Mouse (Mus musculus) testis, postnatal 14 days (tissue): Measurements from ENCODE around the gene Tex14.
A peak's percentile ranks its signal among the peaks of the same experiment; 100 is the strongest.

Experiments used
- DNase-seq: peaks from one replicate; pipeline ENCODE4 v3.0.0; 2021; ENCODE audit warnings: low spot score

Tex14 gene

DNA sequence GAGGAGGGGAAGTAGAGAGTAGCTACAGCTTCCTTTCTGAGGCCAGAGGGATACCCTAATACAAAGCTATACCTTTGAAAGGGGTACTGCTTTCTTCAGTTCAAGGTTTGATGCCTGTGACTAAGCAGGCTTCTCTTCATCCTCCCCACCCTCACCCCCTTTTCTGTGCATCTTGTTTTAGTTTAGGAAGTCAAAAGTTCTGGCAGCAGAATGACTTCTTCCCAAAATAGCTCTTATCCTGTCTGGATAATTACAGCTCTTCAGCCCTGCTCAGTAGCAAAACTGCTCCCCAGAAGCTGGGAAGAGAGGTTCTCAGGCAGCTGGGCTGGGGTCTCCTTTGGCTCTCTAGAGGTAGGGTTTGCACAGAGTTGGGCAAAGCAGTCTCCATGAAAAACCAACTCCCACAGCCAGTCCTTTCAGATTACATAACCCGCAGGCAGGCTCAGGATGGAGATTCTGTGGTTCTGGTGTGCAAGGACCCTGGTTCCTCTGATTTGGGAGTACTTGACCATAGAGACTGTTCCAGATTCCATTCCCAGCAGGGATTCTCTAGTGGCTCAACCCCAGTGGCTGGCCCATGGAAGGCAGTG lies 166.6 kb downstream of the Tex14 start:
- no peak for DNase-seq

DNA sequence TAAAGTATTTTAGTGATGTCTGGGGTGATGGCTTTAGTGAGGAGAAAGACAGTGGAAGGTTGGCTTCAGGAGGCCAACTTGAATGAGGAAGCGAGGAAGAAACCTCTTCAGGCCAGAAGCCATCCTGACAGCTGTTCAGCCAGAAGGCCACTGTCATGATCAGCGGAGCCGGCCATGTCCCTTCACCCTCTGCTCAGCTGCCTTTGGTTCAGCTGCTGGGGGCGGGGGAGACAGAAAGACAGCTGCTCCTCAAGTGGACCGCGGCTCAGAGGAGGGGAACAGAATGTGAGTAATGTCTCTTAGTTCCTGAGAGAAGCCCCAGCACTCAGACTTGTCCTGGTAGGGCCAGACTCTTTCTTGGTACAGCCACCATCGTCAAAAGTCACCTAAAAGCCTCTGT lies 168.9 kb downstream of the Tex14 start:
- no peak for DNase-seq

DNA sequence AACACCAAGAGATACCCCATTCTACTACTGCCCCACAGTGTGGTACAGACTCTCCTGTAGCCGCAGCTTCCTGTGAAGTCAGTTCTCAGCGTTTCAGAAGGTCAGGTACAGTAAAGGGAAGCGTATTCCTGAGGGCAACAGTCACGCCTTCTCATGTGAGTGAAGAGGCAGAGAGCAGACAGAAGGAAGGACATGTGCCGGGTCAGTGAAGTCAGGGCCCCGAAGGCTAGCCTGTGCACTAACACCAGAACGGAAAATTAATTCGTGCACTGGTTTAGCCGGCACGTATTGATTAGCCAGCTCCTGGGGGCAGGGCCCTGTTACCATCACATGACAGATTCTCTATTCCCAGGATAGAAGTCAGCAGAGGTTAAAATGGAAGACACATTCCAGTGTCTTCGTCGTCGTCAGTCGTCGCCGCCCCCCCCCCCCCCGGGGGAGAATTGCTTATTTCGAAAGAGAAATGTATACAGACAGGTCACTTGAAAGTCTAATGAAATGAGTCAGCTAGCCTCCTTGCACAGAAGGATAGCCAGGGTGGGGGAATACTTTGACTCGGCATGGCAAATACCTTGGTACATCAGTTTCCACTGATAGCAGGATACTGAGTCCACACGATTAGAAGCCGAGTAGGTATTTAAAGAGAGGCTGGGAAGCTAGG lies 169.8 kb downstream of the Tex14 start:
- DNase-seq = no peak

DNA sequence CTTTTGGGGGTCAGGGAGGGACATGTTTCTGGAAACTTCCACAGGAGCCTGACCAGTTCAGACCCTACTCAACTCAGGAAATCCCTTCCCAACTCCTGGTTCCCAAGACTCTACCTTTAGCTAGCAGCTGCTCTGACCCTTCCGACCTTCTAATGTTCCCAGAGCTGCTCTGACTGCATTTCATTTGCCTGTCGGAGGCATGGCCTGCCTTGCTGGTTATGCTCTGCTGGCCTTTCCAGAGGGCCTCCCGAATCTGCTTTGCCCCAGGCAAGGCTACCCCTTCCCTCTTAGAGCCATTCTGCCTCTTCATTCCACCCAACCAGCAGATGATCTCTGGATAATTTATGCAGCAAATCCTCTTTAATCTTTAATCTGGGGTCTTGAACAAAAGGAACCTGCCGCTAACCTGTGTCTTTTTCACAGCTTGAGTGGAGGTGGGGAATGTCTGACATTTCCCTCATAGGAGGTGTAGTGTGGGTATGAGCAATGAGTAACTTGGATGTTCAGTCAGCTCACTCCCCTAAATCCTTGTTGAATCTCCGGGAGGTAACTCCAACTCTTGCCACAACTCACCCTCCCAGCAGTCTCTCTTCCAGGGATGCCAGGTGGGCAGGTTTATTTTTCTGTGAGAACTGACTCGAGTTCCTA lies 172.9 kb downstream of the Tex14 start:
- DNase-seq = no peak

DNA sequence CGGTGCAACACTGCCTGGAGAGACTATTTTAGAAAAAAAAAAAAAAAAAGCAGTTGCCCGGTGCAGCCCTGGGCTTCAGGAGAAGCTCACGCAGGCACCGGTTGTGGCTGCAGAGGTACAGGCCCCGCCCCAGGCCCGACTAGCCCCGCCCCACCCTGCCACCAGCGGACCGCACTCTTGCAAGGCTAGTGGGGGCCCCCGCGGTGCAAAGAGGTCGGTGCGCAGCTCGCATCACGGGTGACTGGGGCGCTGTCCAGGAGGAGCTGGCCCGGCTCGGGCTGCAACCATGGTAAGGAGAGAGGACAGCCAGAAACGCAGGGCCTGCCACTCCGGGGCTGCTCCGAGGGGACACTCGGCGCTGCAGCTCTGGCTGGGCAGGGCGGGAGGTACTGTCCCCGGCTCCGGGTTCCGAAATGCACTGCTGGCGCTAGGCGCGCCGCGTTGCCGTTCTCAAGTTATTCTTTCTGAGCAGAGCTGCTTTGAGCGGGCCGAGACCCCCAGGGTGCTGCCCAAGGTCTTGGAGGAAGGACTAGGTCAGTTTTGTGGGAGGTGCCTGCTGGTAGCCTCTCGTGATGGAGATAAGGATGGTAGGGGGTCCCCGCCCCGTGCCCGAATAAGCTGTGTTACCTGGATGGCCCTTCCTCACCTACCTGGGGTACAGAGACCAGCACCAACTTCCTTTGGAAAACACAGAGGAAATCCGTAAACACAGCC lies 173.5 kb downstream of the Tex14 start:
- peak; percentile 49 for DNase-seq

DNA sequence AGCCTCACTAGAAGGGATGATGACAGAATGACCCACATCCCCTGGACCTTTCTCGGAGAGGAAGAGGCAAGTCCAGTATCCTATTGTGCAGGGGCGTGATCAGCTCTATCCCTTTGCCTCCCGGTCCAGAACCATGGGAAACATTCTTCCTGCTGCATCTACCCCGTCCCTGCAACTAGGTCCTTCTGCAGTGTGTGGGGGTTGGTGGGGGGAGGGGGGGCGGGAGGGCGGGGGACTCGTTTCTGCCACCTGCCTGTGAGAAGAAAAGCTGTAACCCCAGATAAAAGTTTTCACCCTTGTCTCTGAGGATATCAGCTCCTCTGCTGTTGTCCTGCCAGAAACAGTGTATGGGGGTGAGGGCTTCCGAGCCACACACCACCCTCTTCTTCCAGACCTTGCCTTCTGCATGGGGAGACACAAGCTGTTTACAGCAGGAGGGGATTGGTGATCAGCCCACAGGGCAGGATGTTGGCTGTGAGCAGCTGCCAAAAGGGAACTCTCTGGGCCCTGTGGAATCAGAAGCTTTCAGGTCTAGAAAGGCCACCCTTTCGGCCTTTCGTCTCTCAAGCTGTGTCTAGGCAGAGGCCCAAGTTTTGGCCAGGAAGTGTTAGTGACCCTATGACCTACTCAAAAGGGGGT lies 174.2 kb downstream of the Tex14 start:
- no peak for DNase-seq

DNA sequence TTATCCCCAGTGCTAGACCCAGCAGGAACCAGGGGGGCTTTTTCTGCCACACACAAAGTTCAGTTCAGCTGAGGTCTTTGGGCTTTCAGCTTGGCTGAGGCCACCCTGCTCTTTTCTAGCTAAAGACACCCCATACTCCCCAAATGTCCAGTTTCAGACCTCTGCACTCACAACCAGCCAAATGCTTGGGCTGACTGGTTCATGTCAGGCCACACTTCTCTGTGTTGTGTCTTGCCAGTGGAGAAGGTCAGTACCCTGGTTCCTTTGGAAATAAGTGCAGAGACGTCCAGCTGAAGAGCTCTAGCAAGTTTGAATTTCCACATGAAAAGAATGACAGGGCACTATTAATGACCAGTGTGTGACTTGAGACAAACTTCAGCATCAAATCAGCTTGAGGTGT lies 174.8 kb downstream of the Tex14 start:
- no peak for DNase-seq

DNA sequence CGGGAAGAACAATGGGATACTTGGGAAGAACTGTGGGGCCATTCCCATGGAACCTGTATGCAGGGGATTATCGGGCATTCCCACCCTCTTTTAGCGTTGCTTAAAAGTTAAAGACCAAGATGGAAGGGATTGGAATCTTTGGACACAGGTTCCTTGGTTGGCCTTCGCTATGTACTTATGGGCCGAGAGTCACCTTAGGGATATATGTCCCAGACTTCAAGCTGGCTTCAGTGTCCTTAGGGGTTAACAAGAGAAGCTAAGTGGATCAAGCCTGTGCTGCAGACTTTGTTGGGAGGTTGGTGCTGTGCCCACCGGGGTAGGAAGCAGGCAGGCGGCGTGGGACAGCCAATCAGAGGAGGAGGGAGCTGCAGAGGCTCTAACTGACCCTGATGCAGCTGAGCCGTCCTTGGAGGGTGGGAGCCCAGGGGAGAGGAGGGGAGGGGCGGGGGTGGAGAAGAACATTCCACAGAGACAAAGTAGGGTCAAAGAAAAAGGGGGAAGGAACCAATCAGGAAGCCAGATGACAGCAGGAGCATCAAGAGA lies 175.7 kb downstream of the Tex14 start:
- no peak for DNase-seq

DNA sequence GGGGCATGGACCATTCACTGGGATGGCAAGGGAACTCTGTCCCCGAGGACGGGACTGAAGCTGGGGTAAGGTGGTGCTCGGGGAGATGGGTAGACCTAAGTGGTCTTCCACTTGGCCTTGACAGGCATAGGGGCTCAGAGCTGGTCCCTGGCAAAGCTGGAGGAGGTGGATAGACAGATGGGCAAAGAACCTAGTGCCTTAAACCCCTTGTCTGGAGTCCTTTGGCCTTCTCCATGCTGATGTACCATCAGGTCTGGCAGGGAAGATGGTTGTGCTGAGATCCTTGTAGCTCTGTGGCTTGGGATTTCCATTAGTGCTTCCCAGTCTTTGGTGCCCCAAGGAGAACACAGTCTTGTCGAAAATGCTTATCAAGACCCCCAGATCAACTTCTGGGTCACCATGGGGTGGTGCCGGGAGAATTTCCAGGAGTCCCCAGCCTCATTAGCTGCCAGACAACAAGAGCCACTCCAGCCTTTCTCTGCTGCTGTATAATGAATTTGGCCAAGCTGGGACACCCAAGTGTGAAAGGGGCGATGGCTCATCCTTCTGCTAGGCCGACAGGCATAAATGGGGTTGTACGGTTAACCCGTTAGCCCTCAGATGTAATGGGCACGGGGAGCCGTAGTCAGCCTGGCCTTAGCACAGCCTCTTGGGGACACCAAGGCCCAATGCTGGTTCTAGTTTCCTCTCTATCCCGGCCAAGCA lies 176.4 kb downstream of the Tex14 start:
- DNase-seq = no peak

DNA sequence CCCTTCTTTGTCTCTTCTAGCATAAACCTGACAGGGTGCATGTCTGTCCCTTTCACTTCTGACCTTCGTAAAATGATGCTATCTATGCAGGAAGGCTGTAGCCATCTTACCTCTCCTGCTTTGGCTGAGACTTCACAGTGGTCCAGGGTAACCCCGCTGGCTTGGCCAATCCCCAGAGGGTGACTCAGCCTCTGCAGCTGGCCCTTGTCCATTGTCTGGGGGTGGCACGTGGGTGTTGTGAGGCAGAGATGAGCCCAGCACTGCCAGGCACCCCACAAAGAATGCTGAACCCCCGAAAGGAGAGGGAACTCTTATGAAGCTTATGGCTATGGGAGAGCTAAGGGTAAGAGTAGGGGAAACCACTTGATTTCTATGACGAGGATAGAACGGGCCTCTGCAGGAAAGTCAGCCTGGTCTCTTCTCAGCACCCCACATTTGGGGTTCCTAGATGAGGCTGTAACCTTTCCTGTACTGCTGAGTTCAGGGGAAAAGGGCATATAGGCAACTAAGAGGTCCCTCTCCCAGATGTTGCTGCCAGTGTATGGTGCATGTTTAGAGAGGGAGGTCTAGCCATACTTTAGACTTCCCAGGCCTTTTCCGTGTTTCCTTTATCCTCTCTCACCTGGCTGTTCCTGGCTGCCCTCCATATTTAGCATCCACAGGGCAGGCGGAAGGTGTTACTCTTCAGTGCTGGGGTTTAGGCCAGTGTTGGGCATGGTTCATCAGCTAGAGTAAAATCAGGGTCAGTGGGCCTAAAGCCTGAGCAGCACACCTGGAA lies 177.3 kb downstream of the Tex14 start:
- no peak for DNase-seq

DNA sequence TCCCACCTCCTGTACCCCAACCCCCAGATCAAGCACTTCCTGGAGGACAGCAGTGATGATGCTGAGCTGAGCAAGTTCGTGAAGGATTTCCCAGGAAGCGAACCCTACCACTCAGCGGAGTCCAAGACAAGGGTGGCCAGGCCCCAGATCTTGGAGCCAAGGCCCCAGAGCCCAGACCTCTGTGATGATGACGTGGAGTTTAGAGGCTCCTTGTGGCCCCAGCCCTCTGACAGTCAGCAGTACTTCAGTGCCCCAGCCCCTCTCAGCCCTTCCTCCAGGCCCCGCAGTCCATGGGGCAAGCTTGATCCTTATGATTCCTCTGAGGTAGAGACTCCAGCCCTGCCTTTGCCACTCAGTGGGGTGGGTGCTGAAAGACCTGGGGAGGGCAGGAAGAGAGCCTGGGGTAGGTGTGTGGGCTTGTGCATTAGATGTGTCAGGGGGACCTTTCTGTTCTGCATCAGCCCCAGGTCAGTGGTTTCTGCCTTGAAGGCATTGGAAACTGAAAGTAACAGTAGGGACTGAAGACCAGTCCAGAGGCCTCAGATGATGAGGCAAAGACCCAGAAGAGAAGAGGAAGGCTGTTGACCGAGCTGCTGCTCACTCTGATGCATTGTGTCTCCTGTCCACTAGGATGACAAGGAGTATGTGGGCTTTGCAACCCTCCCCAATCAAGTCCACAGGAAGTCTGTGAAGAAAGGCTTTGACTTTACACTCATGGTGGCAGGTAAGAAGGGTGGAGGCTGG lies 178.6 kb downstream of the Tex14 start:
- no peak for DNase-seq

DNA sequence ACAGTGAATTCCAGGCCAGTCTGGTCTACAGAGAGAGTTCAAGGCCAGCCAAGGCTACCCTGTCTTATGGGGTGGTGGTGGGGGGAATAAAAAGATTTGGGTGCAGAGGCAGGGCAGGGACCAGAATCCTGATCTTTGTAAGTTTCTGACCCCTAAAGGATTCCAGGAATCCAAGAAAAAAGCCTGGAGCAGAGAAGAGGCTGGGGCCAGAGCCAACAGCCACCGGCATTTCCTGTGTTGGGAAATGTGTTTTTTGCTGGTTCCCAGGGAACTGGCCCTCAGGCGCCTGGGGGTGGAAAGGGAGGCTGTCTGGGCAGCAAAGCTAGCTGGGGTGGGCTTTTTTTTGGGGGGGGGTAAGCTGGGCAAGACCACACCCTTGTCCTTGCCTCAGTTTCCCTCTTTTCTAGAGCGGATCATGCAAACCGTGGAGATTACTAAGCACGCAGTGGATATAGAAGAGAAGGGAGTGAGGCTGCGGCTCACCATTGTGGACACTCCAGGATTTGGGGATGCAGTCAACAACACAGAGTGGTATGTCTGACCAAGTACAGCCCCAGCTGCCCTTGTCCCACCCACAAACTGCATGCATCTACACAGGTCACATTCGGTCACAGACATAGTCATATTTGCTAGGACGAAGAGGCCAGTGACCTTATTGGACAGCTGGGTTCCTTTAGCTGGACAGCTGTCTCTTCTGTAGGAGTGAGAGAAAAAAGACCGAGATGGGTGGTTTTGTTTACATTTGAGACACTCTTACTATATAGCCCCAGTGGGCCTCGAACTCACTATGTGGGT lies 180.0 kb downstream of the Tex14 start:
- DNase-seq = no peak

DNA sequence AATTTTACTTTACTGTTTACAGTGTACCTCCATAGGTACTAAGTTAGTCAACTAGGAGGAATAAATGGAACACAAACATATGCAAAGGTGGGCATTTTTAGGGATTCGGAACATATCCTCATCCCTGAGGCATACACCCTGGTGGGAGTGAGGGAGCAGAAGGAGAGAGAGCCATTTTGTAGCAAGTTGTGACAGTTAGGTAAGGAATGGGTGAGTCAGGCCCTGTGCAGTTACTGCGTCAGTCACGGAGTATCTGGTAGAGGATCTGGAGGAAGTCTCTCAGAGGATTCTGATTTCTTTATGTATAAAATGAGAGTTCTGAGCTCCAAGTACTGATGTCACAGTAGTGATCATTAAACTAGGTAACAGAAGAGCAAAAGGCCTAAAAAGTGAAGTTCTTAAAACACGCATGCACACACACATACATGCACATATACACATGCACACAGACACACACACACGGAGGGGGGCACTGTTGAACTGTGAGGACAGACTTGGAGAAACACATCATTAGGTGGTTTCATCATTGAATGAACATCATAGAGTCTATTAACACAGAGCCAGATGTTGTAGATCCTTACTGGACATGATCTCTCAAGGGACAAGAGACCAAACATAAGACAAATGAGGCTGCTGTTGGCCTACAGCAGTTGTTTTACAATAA lies 182.5 kb downstream of the Tex14 start:
- no peak for DNase-seq

DNA sequence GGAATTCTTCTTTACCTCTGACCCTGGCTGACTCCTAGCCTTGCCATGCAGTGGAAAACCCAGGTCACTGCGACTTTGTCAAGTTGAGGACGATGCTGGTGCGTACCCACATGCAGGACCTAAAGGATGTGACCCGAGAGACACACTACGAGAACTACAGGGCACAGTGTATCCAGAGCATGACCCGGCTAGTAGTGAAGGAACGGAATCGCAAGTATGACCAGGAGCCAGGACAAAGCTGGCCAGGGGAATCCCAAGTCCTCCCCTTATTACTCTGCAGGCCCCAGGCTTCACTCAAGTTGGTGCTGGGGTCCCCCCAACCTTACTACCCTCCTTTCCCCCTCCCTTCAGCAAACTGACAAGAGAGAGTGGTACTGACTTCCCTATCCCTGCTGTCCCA lies 184.7 kb downstream of the Tex14 start:
- no peak for DNase-seq

DNA sequence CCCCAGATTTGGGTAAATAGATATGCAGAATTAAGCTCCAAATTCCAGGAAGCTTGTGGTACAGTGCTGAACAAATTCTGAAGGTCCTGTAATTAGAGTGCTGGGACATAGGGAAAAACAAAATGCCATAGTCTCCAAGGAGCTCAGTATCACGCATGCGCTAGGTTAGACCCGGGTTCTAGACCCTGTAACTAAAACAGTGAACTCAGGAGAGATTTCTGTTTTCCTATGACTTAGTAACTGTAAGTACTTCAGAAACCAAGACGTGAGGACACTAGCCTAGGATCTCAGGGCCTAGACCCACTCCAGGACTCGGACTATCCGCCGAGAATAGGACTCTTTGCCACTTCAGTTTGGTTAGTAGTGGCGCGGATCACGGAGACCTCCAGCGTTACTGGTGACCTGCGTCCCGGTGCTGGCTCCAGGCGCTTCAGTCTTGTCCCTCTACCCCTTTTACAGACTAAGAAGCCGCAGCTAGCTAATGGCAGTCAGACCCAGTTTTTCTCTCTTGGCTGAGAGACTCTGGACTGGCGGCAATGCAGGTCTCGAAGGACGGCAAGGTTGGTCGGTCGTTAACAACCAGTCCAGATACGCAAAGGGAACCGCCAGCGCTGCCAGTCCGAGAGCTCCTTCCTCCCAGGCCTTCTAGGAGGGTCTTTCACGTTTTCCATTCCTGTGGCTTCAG lies 186.1 kb downstream of the Tex14 start:
- no peak for DNase-seq

DNA sequence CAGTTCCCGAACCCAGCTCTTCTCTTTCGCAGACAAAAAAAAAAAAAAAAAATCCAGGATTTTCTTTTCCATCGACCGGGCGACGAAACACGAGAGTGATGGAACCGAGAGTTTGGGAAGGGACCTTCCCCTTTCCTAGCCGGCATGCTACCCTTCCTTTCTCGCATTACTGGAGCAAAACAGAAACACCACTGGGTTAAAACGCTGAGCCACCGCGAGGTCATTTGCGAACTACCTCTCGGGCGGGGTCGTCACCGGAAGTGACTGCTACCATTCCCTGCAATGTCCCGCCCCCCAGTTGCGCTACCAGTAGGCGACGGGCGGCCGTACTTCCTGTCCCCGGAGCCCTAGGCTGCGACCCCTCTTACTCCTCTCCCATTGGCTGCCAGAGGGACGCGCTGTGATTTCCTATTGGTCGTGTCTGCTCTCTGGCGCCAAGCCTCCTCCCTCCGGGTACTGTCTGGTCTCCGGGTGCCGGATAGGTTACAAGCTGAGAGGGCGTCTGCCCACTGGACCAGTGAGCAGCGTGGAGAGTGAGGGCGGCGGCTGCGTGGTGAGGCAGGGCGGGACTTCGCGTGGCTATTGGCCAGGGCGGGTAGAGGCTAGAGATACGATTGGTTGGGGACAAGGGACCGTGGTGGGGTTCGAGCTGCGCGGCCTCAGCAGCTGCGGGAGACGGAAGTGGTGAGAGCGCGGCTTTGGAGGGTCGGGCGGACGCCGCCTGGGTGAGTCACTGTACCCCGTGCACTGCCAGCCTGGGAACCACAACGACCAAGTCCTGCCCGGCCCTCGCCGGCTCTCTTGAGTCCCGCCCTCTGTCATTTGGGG lies 186.9 kb downstream of the Tex14 start, which contains the start of gene Mtmr4:
Mtmr4 (plus strand) TSS at position 637 of the 828 bp plus-strand sequence.
- peak; percentile 100 for DNase-seq

DNA sequence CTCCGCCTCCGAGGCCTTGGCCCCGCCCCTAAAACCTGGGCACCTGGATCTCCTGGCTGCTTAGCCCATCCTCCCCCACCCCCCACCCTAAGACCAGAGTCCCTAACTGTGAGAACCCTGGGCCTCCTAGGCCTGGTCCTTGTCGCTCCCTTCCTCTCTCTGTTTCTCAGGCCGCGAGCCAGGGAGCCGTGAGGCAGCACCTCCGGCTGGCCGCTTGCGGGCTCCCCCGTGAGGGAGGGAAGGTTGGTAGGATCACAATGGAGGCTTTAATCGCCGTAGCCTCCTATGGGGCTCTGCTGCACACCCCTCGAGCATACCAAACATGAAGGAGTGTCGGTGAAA lies 187.5 kb downstream of the Tex14 start:
- no peak for DNase-seq
